Mouse (Mus musculus) liver, adult 2 months (tissue): ENCODE measurements around the gene Hs3st2.

ENCODE experiments used
- CTCF ChIP-seq: fragments of 200-500 bp; IDR thresholded peaks from 2 replicates; pipeline ENCODE4 v1.5.1; 2011; ENCODE audit warnings: low read depth, low read length, control low read depth
- POLR2A ChIP-seq: fragments of 200-500 bp; IDR thresholded peaks from 2 replicates; pipeline ENCODE4 v1.6.1; 2011; ENCODE audit warnings: low read length, control low read depth; ENCODE audit not compliant: insufficient read depth; ENCODE audit errors: extremely low read depth

DNA sequence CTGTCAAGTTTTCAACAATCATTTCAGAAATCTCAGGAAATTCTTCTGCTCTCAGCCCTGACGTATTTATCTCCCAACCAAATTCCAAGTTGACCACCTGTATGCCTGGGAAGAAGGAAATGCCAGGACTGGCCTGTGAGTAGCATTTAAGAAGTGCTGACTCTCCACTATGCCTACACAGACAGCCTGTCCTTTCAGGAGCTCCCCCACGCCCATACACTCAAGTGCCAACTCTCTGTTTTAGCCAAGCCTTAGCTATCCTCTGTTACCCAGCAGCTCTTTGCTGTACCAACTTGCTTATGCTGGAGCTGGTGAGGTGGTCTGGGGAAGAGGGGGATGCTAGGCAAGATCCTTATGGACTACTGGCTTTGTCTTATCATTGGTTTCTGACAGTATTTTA is 137.4 kb downstream of the Hs3st2 start:
- no peak for TF ChIP-seq CTCF
- TF ChIP-seq POLR2A, result no peak
